Mouse (Mus musculus): ENCODE measurements around the gene Pex19. TPM values are rescaled to one million over a fixed set of nuclear protein-coding genes. Genes with fewer than 3 reads are reported as not detected.
A peak's percentile ranks its signal among the peaks of the same experiment; 100 is the strongest.

The Pex19 gene
- polyA plus RNA-seq, 1 experiment from 2014 or later, result 169 TPM

DNA sequence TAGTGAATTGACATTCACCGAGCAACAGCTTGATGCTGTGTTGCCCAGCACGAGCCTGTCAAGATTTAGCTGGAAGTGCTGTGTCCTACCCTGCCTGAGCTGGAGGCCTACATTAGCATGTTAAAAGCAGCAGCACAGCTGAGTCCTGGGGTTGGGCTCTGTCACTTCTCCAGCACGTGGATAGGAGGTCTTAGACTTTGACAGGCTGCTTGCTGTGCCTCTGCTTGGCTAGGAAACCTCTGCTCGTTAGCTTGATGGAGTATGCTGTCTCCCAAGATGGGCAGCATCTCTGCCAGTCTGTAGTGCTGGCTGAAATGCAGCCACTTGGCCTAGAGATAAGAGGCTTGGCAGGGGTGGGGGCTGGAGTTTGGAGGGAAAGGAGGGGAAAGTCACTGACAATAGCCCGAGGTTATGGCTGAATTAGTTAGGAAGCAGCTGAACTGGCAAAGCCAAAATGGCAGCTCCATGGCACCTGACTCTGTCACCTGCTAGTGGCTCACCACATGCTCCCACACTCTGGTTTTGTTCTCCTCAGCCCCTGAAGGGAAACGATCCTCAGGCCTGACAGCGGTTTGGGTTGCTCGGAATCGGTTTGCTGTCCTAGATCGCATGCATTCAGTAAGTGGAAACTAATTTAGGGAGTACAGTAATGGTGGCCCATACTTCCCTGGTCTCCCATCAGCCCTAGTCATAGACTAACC lies 18.6 kb upstream of the Pex19 start:
- H3K4me1 ChIP-seq, result no peaks in the 10 kb centered on the region
- H3K27me3 ChIP-seq, result no peaks in the 10 kb centered on the region
- H3K27ac ChIP-seq, result no peak overlapping the region
- H3K4me3 ChIP-seq, result no peak overlapping the region
- H3K4me2 ChIP-seq (replicated peaks), result no peak overlapping the region
- H3K9ac ChIP-seq, result no peak overlapping the region
- peaks cover 96% of the 10 kb centered on the region for H3K36me3 ChIP-seq
- ATAC-seq (ENCODE audit: insufficient number of reproducible peaks, insufficient read depth, low FRiP score, low TSS enrichment), result no peak
- WGBS, result 82% methylated on average over 10 of the region's 10 CpGs
- no peaks in the 10 kb centered on the region for H3K9me3 ChIP-seq

DNA sequence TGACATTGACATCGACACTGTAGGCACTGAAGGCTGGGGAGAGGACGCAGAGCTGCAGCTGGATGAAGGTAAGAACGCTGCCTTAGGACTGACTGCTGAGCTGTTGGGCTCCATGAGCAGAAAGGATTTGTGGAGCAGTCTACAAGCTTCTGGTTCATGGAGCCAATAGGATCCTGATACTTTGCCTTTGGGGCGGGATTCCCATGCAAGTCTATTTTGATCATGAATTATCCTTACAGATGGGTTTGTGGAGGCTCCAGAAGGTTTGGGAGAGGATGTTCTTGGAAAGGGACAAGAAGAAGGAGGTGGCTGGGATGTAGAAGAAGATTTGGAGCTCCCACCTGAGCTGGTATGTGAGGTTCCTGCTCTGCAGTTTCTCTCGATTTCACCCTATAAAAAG lies 9.6 kb upstream of the Pex19 start:
- no peaks in the 10 kb centered on the region for H3K27me3 ChIP-seq
- H3K4me3 ChIP-seq, result no peak overlapping the region
- no peak overlapping the region for H3K4me2 ChIP-seq (replicated peaks)
- H3K36me3 ChIP-seq, result peaks cover 96% of the 10 kb centered on the region
- WGBS, result 91% methylated on average over 5 of the region's 5 CpGs
- no peak overlapping the region for H3K27ac ChIP-seq
- ATAC-seq (ENCODE audit: insufficient number of reproducible peaks, insufficient read depth, low FRiP score, low TSS enrichment), result no peak
- H3K4me1 ChIP-seq, result no peaks in the 10 kb centered on the region
- no peaks in the 10 kb centered on the region for H3K9me3 ChIP-seq
- no peak overlapping the region for H3K9ac ChIP-seq

DNA sequence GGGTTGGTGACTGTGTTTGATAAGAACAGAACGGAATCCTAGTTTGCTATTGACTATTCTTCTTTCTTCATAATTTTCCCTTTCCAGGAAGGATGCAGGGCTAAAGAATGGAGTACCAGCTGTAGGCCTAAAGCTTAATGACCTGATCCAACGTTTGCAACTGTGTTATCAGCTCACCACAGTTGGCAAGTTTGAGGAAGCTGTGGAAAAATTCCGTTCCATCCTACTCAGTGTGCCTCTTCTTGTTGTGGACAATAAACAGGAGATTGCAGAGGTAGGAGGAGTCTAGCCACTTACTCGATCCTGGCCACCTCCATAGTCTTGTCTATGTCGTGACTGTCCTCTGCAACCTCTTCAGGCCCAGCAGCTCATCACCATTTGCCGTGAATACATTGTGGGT lies 7.5 kb upstream of the Pex19 start:
- 89% methylated on average over 6 of the region's 6 CpGs for WGBS

DNA sequence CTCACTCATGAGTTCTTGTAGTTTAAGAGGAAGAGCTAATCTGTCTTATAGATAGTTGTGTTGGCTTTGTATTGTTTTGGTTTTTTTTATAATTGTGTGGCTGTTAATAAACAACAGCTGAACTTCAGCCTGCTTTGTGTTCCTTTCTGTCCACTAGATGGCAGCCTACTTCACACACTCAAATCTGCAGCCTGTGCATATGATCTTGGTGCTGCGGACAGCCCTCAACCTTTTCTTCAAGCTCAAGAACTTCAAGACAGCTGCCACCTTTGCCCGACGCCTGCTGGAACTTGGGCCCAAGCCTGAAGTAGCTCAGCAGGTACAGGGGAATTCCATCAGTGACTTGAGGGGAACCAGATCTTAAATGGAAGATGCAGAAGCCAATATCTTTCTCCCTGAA lies 6.8 kb upstream of the Pex19 start:
- H3K9me3 ChIP-seq, result no peaks in the 10 kb centered on the region
- H3K36me3 ChIP-seq, result peaks cover 90% of the 10 kb centered on the region
- no peak for ATAC-seq (ENCODE audit: insufficient number of reproducible peaks, insufficient read depth, low FRiP score, low TSS enrichment)
- no peaks in the 10 kb centered on the region for H3K4me1 ChIP-seq
- H3K4me2 ChIP-seq (replicated peaks), result no peak overlapping the region
- no peaks in the 10 kb centered on the region for H3K27me3 ChIP-seq
- H3K4me3 ChIP-seq, result no peak overlapping the region
- H3K9ac ChIP-seq, result no peak overlapping the region
- no peak overlapping the region for H3K27ac ChIP-seq
- WGBS, result 50% methylated on average over 3 of the region's 3 CpGs

More for the DNA sequence above, 7.5 kb upstream of the Pex19 start:
- no peak for ATAC-seq (ENCODE audit: insufficient number of reproducible peaks, insufficient read depth, low FRiP score, low TSS enrichment)
- Histone ChIP-seq H3K36me3 (peaks cover 96% of the 10 kb centered on the region), H3K27me3 (no peaks in the 10 kb centered on the region), H3K4me3 (no peak overlapping the region), H3K27ac (no peak overlapping the region), H3K9ac (no peak overlapping the region), H3K9me3 (no peaks in the 10 kb centered on the region), H3K4me1 (no peaks in the 10 kb centered on the region), H3K4me2 (replicated peaks) (no peak overlapping the region)

DNA sequence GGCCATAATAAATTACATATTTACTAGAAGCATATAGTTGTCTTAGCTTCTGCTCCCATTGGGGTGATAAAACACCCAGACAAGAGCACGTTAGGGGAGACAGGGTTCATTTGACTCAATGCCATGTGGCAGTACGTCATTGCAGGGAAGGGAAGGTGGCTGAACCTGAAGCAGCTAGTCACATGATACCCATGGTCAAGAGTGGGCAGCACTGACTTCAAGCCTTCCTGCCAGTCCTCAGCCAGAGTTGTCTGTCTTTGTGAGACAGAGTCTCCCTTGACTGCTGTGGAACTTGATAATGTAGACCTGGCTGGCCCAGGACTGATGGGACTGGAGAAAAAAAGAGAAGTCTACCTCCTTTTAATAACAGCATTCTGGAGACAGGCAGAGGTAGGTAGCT lies 3.9 kb upstream of the Pex19 start:
- H3K9ac ChIP-seq, result no peak overlapping the region
- no peak overlapping the region for H3K27ac ChIP-seq
- H3K4me1 ChIP-seq, result peaks cover 4% of the 10 kb centered on the region
- 80% methylated on average over 2 of the region's 2 CpGs for WGBS
- no peaks in the 10 kb centered on the region for H3K27me3 ChIP-seq
- H3K4me2 ChIP-seq (replicated peaks), result no peak overlapping the region
- H3K36me3 ChIP-seq, result peaks cover 63% of the 10 kb centered on the region
- no peak for ATAC-seq (ENCODE audit: insufficient number of reproducible peaks, insufficient read depth, low FRiP score, low TSS enrichment)
- H3K4me3 ChIP-seq, result no peak overlapping the region
- no peaks in the 10 kb centered on the region for H3K9me3 ChIP-seq

DNA sequence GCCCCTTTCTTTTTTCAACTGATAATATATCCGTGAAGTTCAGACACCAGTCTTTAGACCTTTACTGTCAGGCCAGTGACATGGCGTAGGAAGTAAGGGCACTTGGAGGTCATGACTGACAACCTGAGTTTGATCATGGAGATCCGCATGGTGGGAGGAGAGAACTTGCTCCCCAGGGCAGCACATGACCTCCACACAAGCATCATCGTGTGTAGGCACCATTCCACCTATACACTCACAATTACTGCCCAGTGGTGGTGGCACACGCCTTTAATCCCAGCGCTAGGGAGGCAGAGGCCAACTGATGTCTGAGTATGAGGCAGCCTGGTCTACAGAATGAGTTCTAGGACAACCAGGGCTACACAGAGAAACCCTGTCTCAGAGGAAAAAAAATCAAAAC lies 2.0 kb upstream of the Pex19 start:
- Histone ChIP-seq H3K4me1 (peaks cover 6% of the 10 kb centered on the region), H3K36me3 (peaks cover 56% of the 10 kb centered on the region), H3K27me3 (no peaks in the 10 kb centered on the region), H3K4me3 (no peak overlapping the region), H3K9me3 (no peaks in the 10 kb centered on the region), H3K4me2 (replicated peaks) (no peak overlapping the region), H3K9ac (no peak overlapping the region), H3K27ac (no peak overlapping the region)
- no peak for ATAC-seq (ENCODE audit: insufficient number of reproducible peaks, insufficient read depth, low FRiP score, low TSS enrichment)
- 85% methylated on average over 6 of the region's 6 CpGs for WGBS

DNA sequence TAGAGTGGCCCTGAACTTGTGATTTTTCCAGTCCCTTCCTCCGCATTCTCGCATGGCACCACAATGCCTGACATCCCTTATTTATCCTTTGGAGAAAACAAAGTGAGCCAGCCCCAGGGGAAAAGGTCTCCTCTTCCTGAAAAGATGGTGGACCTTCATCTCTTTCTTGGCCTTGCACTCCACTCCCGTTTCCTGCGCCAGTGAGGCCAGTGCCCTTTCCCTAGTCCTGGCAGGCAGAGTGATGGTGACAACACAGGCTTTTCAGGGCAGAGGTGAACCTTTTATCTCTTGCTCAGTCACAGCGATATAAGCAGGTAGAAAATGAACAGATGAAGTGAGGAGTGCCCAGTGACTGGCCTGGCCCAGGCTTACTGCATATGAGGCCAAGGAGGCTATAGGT lies 932 bp downstream of the Pex19 start:
- ATAC-seq (ENCODE audit: insufficient number of reproducible peaks, insufficient read depth, low FRiP score, low TSS enrichment), result no peak
- H3K36me3 ChIP-seq, result peaks cover 53% of the 10 kb centered on the region
- WGBS, result 44% methylated on average over 5 of the region's 5 CpGs
- H3K27ac ChIP-seq, result no peak overlapping the region
- peak overlapping the region; percentile 75 for H3K4me2 ChIP-seq (replicated peaks)
- no peaks in the 10 kb centered on the region for H3K9me3 ChIP-seq
- no peaks in the 10 kb centered on the region for H3K27me3 ChIP-seq
- H3K4me1 ChIP-seq, result peaks cover 6% of the 10 kb centered on the region
- H3K4me3 ChIP-seq, result peak overlapping the region; percentile 79
- peak overlapping the region; percentile 80 for H3K9ac ChIP-seq

DNA sequence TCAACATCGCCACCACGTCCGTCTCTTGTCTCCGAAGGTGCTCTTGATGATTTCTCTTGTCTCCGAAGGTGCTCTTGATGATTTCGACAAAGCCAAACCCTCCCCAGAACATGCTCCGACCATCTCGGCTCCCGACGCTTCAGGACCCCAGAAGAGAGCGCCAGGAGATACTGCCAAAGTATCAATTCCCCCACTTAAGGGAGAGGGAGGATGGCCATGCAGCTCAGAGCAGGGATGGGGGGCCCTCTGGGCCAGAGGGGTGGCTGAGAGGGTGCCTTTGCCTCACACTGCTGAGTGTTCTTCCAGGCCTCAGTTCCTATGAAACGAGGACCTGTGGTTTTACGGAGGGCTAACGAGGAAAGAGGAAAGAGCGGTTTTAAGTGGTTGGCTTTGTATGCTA lies 2.0 kb downstream of the Pex19 start:
- Histone ChIP-seq H3K4me1 (peaks cover 6% of the 10 kb centered on the region), H3K9ac (no peak overlapping the region), H3K27me3 (no peaks in the 10 kb centered on the region), H3K27ac (no peak overlapping the region), H3K4me2 (replicated peaks) (no peak overlapping the region), H3K9me3 (no peaks in the 10 kb centered on the region), H3K36me3 (peaks cover 53% of the 10 kb centered on the region), H3K4me3 (no peak overlapping the region)
- 96% methylated on average over 15 of the region's 15 CpGs for WGBS
- ATAC-seq (ENCODE audit: insufficient number of reproducible peaks, insufficient read depth, low FRiP score, low TSS enrichment), result no peak

DNA sequence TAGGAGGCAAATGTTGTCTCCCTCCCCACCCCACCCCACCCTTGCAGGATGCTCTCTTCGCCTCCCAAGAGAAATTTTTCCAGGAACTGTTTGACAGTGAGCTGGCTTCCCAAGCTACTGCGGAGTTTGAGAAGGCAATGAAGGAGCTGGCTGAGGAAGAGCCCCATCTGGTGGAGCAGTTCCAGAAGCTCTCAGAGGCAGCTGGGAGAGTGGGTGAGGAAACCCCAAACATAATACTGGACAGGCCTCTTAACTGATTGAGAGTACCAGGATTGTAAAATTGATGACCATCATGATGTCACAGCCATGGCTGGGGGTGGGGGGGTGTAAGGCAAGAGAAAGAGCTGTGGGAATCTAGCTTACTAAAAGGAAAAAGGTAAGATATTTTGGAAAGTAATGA lies 2.6 kb downstream of the Pex19 start:
- H3K4me2 ChIP-seq (replicated peaks), result no peak overlapping the region
- no peak overlapping the region for H3K27ac ChIP-seq
- ATAC-seq (ENCODE audit: insufficient number of reproducible peaks, insufficient read depth, low FRiP score, low TSS enrichment), result no peak
- no peak overlapping the region for H3K9ac ChIP-seq
- no peaks in the 10 kb centered on the region for H3K27me3 ChIP-seq
- H3K9me3 ChIP-seq, result no peaks in the 10 kb centered on the region
- no peak overlapping the region for H3K4me3 ChIP-seq
- peaks cover 6% of the 10 kb centered on the region for H3K4me1 ChIP-seq
- peaks cover 54% of the 10 kb centered on the region for H3K36me3 ChIP-seq
- 73% methylated on average over 2 of the region's 2 CpGs for WGBS

DNA sequence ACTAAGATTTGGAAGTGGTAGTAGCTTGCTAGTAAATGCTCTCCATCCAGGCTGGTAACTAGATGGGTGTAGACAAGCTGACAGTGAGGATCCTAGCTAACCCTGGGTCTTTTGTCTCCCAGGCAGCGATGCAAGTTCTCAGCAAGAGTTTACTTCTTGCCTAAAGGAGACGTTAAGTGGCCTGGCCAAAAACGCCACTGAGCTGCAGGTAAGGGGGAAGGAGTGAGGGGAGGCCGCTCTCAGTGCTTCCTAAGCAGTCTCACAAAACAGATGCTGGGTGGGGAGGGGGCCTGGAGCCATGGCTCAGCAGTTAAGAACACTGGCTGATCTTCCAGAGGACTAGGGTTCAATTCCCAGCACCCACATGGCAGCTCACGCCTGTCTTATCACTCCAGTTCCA lies 3.2 kb downstream of the Pex19 start:
- H3K9ac ChIP-seq, result no peak overlapping the region
- no peak overlapping the region for H3K4me3 ChIP-seq
- ATAC-seq (ENCODE audit: insufficient number of reproducible peaks, insufficient read depth, low FRiP score, low TSS enrichment), result no peak
- H3K4me2 ChIP-seq (replicated peaks), result no peak overlapping the region
- 91% methylated on average over 5 of the region's 5 CpGs for WGBS
- H3K36me3 ChIP-seq, result peaks cover 61% of the 10 kb centered on the region
- H3K27ac ChIP-seq, result no peak overlapping the region
- no peaks in the 10 kb centered on the region for H3K9me3 ChIP-seq
- peaks cover 6% of the 10 kb centered on the region for H3K4me1 ChIP-seq
- H3K27me3 ChIP-seq, result no peaks in the 10 kb centered on the region

DNA sequence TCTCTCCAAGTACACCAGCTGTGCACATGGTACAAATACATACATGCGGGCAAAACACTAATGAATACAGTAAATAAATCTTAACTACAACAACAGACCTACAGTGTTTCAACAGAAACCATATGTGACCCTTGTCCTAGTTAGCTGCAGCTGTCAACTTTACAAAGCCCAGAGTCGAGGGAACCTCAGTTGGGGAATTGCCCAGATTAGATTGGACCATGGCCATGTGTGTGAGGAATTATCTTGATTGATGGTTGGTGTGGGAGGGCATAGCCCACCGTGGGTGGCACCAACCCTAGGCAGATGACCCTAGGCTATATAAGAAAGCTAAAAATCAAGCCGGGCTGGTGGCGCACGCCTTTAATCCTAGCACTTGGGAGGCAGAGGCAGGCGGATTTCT lies 5.8 kb downstream of the Pex19 start:
- Histone ChIP-seq H3K36me3 (peaks cover 70% of the 10 kb centered on the region), H3K4me1 (peaks cover 6% of the 10 kb centered on the region), H3K4me2 (replicated peaks) (no peak overlapping the region), H3K27me3 (no peaks in the 10 kb centered on the region), H3K27ac (no peak overlapping the region), H3K4me3 (no peak overlapping the region), H3K9ac (no peak overlapping the region), H3K9me3 (no peaks in the 10 kb centered on the region)
- no peak for ATAC-seq (ENCODE audit: insufficient number of reproducible peaks, insufficient read depth, low FRiP score, low TSS enrichment)
- 72% methylated on average over 7 of the region's 7 CpGs for WGBS

DNA sequence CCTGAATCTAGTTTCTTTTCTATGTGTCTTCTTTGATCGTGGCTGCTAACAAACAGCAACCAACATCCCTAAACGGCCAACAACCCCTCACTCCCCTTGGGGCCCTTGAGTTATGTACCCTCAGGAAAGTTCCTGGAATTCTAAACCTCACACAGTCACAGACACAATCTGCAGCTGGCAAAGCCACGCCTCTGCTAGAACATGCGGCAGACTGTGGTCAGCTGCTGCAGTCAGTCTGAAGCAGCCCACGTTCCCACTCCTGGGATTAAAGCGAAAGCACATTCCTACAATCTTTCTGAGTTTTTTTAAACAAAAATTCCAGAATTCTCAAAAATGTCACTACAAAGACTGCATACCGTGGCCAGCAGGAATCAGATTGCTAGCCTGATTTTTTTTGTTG lies 7.0 kb downstream of the Pex19 start:
- no peak overlapping the region for H3K9ac ChIP-seq
- H3K36me3 ChIP-seq, result peaks cover 68% of the 10 kb centered on the region
- WGBS, result 79% methylated on average over 7 of the region's 7 CpGs
- H3K4me1 ChIP-seq, result no peaks in the 10 kb centered on the region
- H3K4me2 ChIP-seq (replicated peaks), result no peak overlapping the region
- no peak for ATAC-seq (ENCODE audit: insufficient number of reproducible peaks, insufficient read depth, low FRiP score, low TSS enrichment)
- H3K4me3 ChIP-seq, result no peak overlapping the region
- H3K27ac ChIP-seq, result peak overlapping the region; percentile 42; the same call in 1 of the 2 replicates
- no peaks in the 10 kb centered on the region for H3K27me3 ChIP-seq
- no peaks in the 10 kb centered on the region for H3K9me3 ChIP-seq
